Comparison of ENCODE assay signal across 18 mouse cellular contexts in genomic region chr15:85404739-85405138, GRCm38 (mm10).
DNase-seq lines count a peak whose midpoint lies in the region; ATAC-seq and TF ChIP-seq lines count a peak whose summit lies in the region.
"Had no signal": no experiment of that assay in that cellular context is flagged by ENCODE, and none has a peak within 500 bp of the region (broad histone marks: within the 10 kb centered on the region; RNA-seq: fewer than 3 reads in every experiment).

No protein-coding gene starts in this region.

- TF ChIP-seq POLR2A in cerebellum, adult 2 months (IDR thresholded peaks at IDR 0.05; ENCODE audit: borderline replicate concordance, insufficient read depth, low read length): no peak

- peaks cover 52% of the 10 kb centered on the region for H3K4me1 ChIP-seq in cerebellum, adult 2 months (ENCODE audit: control insufficient read depth, insufficient read depth, low read length)
- peaks cover 35% of the 10 kb centered on the region for H3K4me1 ChIP-seq in hindbrain, embryonic 14.5 days (replicated peaks; ENCODE audit: control insufficient read depth, insufficient read depth, low read length)
- no peaks in the 10 kb centered on the region for H3K4me1 ChIP-seq in hindbrain, embryonic 11.5 days (replicated peaks; ENCODE audit: control insufficient read depth, insufficient read depth, low read length)
- peaks cover 63% of the 10 kb centered on the region for H3K4me1 ChIP-seq in neural tube, embryonic 13.5 days (replicated peaks)
- peaks cover 34% of the 10 kb centered on the region for H3K4me1 ChIP-seq in neural tube, embryonic 15.5 days

- H3K36me3 ChIP-seq in hindbrain, embryonic 14.5 days (replicated peaks; ENCODE audit: control insufficient read depth, insufficient read depth): peaks cover 21% of the 10 kb centered on the region
- H3K36me3 ChIP-seq in hindbrain, embryonic 11.5 days (ENCODE audit: control insufficient read depth, insufficient read depth, low read length): no peaks in the 10 kb centered on the region
- H3K36me3 ChIP-seq in neural tube, embryonic 13.5 days: peaks cover 4% of the 10 kb centered on the region; the same call in 1 of the 2 replicates
- peaks cover 6% of the 10 kb centered on the region for H3K36me3 ChIP-seq in neural tube, embryonic 15.5 days
- H3K36me3 ChIP-seq: stomach, embryonic 15.5 days had no signal

- no peaks in the 10 kb centered on the region for H3K27me3 ChIP-seq in cerebellum, adult 2 months (ENCODE audit: control insufficient read depth, insufficient read depth, low read length)
- no peaks in the 10 kb centered on the region for H3K27me3 ChIP-seq in hindbrain, embryonic 14.5 days (ENCODE audit: control insufficient read depth, insufficient read depth, low read length)
- no peaks in the 10 kb centered on the region for H3K27me3 ChIP-seq in hindbrain, embryonic 11.5 days (ENCODE audit: control insufficient read depth, insufficient read depth, low read length)
- no peaks in the 10 kb centered on the region for H3K27me3 ChIP-seq in neural tube, embryonic 13.5 days
- H3K27me3 ChIP-seq in neural tube, embryonic 15.5 days (replicated peaks): no peaks in the 10 kb centered on the region
- H3K27me3 ChIP-seq: stomach, embryonic 15.5 days had no signal

- no peak overlapping the region for H3K4me3 ChIP-seq in cerebellum, adult 2 months (replicated peaks; ENCODE audit: insufficient read depth, low read depth, low read length)
- H3K4me3 ChIP-seq in hindbrain, embryonic 14.5 days (replicated peaks; ENCODE audit: low read length): no peak overlapping the region
- H3K4me3 ChIP-seq in hindbrain, embryonic 11.5 days (ENCODE audit: low read depth, low read length): no peak overlapping the region
- no peak overlapping the region for H3K4me3 ChIP-seq in neural tube, embryonic 13.5 days
- no peak overlapping the region for H3K4me3 ChIP-seq in neural tube, embryonic 15.5 days (replicated peaks)
- H3K4me3 ChIP-seq: gastrocnemius, adult 2 months; stomach, embryonic 15.5 days had no signal

- H3K9me3 ChIP-seq in hindbrain, embryonic 14.5 days (ENCODE audit: control insufficient read depth, low read length): no peaks in the 10 kb centered on the region
- no peaks in the 10 kb centered on the region for H3K9me3 ChIP-seq in hindbrain, embryonic 11.5 days (ENCODE audit: control insufficient read depth, low read length)
- no peaks in the 10 kb centered on the region for H3K9me3 ChIP-seq in neural tube, embryonic 13.5 days
- no peaks in the 10 kb centered on the region for H3K9me3 ChIP-seq in neural tube, embryonic 15.5 days (replicated peaks)
- H3K9me3 ChIP-seq: stomach, embryonic 15.5 days had no signal

- TF ChIP-seq CTCF in cerebellum, adult 2 months (IDR thresholded peaks at IDR 0.05; ENCODE audit: borderline replicate concordance, insufficient read depth, low read depth, low read length): no peak

- ATAC-seq in hindbrain, embryonic 14.5 days (ENCODE audit: low FRiP score): no peak
- ATAC-seq in hindbrain, embryonic 11.5 days (ENCODE audit: low FRiP score): no peak
- ATAC-seq in neural tube, embryonic 13.5 days (ENCODE audit: low read depth): no peak
- ATAC-seq in neural tube, embryonic 15.5 days (ENCODE audit: low FRiP score): no peak

- no peak overlapping the region for H3K4me2 ChIP-seq in hindbrain, embryonic 14.5 days (replicated peaks)
- no peak overlapping the region for H3K4me2 ChIP-seq in hindbrain, embryonic 11.5 days (replicated peaks; ENCODE audit: low read depth, low read length)
- H3K4me2 ChIP-seq in neural tube, embryonic 13.5 days: no peak overlapping the region
- no peak overlapping the region for H3K4me2 ChIP-seq in neural tube, embryonic 15.5 days
- H3K4me2 ChIP-seq: stomach, embryonic 15.5 days had no signal

- 0 out of 2 replicates have a peak overlapping the region, but pooled peaks have one; percentile 74 for H3K27ac ChIP-seq in cerebellum, adult 2 months (ENCODE audit: insufficient read depth, low read length)
- 0 out of 2 replicates have a peak overlapping the region, but pooled peaks have one; percentile 22 for H3K27ac ChIP-seq in hindbrain, embryonic 14.5 days
- no peak overlapping the region for H3K27ac ChIP-seq in hindbrain, embryonic 11.5 days (ENCODE audit: low read depth, low read length)
- peak overlapping the region; percentile 46; the same call in 1 of the 2 replicates for H3K27ac ChIP-seq in neural tube, embryonic 13.5 days (replicated peaks)
- peak overlapping the region; percentile 14; the same call in 1 of the 2 replicates for H3K27ac ChIP-seq in neural tube, embryonic 15.5 days (replicated peaks)
- H3K27ac ChIP-seq: gastrocnemius, adult 2 months; kidney, postnatal 0 days; stomach, embryonic 15.5 days had no signal

- H3K9ac ChIP-seq in hindbrain, embryonic 14.5 days: no peak overlapping the region
- no peak overlapping the region for H3K9ac ChIP-seq in hindbrain, embryonic 11.5 days (ENCODE audit: low read depth, low read length)
- no peak overlapping the region for H3K9ac ChIP-seq in neural tube, embryonic 13.5 days
- no peak overlapping the region for H3K9ac ChIP-seq in neural tube, embryonic 15.5 days (replicated peaks)
- H3K9ac ChIP-seq: stomach, embryonic 15.5 days had no signal

- 87% methylated on average over 4 of the region's 4 CpGs for WGBS in cerebellum, adult 2 months
- 72% methylated on average over 4 of the region's 4 CpGs for WGBS in hindbrain, embryonic 14.5 days
- WGBS in hindbrain, embryonic 11.5 days: 93% methylated on average over 4 of the region's 4 CpGs
- 73% methylated on average over 4 of the region's 4 CpGs for WGBS in neural tube, embryonic 13.5 days
- 75% methylated on average over 4 of the region's 4 CpGs for WGBS in neural tube, embryonic 15.5 days

- DNase-seq in cerebellum, adult 2 months: no peak
- DNase-seq in cerebellum, adult 18-20 months: no peak
- DNase-seq in hindbrain, embryonic 14.5 days (ENCODE audit: low spot score): no peak
- DNase-seq in hindbrain, embryonic 11.5 days (ENCODE audit: low spot score): no peak
- no peak for DNase-seq in neural tube, embryonic 10.5 days (ENCODE audit: extremely low spot score, low spot score)
- no peak for DNase-seq in lung, postnatal 10 days
- DNase-seq: adrenal gland, postnatal 14 days; cerebellum, postnatal 14 days; gastrocnemius, adult 2 months; kidney, adult 18-20 months; liver; lung, postnatal 14 days; right cerebral cortex, postnatal 25 days; thymus, adult 18-20 months had no signal
